Mouse (Mus musculus): ENCODE results near the gene Itgam.

Gene Itgam

DNA sequence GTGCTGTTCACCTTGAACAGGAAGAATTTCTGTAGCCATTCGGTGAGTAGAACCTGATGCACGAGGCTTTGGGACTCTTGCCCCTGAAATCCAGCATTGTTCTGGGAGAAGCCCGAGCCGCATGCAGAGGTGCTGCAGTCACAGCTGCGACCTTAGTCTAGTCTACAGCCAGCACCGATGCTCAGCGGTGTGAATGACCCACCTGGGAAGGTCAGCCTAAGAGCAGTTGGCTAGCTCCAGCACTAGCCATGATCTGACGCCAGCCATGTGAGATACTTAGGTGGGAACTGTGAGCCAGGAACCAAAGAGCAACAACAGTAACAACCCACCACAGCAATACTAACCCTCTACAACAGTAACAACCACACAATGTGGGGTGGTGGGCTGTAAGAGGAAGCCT, 4.6 kb upstream of the Itgam start:
- DNase-seq (ENCODE audit: low spot score) = no peak

DNA sequence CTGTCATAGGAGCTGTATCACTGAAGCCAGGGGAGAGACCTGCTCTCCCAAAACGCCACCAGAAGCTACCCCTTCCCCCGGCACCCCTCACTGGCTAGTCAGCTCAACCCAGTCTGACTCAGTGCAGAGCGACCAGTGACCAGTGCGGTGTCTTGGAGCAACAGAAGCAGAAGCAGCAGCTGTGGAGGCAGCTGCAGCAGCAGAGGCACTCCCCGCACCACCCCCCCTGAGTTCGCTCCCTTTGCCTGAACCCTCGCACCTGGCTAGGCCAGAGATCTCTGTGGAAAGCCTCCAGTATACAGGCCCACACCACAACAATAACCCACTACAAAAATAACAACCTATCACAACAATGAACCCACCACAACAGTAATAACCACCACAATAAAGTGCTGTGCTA, 3.9 kb upstream of the Itgam start:
- no peak for DNase-seq (ENCODE audit: low spot score)

DNA sequence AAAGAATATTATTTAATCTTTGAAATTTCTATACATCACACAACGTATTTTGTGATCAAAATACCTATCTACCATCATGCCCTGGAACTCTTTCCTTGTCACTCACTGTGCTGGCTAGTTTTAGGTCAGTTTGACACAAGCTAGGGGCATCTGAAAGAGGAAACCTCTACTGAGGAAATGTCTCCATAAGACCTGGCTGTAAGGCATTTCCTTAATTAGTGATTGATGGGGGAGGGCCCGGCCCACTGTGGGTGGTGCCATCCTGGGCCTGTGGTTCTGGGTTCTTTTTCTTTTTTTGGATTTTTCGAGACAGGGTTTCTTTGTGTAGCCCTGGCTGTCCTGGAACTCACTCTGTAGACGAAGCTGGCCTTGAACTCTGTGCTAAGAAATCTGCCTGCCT, 3.3 kb upstream of the Itgam start:
- DNase-seq (ENCODE audit: low spot score) = no peak

DNA sequence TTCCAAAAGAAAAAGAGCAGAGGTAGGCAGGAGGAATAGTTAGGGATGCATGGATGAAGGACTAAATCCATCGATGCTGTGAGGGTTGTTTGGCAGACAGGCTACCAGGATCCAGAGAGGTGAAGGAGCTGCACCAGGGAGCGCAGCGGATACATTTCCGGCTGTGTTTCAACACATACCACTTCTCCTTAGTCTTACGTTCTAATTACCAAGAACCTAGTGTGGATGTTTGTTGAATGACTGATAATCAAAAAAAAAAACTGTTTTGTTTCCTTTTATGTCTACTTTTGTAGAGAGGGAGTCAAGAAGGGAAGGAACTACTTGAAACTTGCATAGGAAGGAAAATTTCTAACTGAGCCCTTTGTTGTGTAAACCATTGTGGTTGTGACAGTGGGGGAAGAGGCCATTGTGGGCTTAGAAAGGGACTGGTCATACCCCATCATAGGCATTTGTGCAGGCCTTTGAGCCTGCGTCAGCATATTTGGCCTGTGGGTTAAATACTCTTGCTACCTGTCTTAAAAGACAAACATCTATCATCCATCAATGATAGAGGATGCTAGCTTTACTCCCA, 856 bp downstream of the Itgam start:
- DNase-seq (ENCODE audit: low spot score) = no peak

DNA sequence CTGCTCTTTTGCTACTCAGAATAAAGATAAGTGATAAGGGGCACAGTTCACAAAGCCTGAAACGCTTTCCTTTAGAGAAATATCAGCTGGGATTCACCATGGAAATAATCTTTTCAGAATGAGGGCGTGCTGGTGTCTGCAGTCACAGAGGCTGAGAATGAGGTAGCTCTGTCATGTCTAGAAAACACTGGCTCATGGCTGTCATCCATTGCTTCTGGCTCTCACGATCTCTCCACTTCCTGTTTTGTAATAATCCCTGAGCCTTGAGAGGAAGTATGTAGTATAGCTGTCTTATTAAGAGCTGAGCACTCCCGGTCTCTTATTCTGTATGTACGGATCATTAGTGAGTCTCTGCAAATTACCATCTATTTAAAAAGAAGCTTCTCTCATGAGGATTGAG, 3.1 kb downstream of the Itgam start:
- DNase-seq (ENCODE audit: low spot score) = no peak

DNA sequence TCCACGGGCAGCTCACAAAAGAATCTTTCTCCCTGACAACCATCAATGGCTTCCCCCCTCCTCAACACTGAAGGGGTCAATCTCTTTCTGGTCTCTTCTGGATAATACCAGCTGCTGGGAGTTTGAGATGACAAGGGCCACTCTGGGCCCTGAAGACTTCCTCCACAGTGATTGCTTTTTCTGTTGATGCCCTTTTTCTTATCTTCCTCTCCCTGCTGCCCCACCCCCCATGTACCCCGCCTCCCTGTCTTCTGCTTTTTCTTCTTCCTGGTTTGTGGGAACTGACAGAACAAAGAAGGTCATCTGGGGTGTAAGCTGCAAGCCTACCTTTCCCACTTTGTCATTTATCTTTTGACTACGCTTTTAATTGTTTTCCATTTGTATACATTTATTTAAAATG, 5.4 kb downstream of the Itgam start:
- DNase-seq (ENCODE audit: low spot score) = no peak

DNA sequence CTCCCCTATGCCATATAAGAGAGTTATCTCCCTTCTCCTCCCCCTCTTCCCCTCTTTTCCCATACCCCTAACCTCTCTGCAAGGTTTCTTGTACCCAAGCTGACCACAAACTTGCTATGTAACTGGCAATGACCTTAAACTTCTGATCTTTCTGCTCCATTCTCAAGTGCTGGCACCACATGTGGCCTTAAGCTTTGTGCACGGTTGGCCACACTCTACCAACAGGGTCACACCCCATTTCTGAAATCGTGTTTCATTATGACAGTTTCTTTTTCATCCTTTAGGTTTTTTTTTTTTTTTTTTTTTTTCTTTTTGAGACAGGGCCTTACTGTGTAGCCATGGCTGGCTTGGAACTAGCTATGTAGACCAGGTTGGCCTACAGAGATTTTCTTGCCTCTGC, 7.4 kb downstream of the Itgam start:
- DNase-seq (ENCODE audit: low spot score) = no peak

DNA sequence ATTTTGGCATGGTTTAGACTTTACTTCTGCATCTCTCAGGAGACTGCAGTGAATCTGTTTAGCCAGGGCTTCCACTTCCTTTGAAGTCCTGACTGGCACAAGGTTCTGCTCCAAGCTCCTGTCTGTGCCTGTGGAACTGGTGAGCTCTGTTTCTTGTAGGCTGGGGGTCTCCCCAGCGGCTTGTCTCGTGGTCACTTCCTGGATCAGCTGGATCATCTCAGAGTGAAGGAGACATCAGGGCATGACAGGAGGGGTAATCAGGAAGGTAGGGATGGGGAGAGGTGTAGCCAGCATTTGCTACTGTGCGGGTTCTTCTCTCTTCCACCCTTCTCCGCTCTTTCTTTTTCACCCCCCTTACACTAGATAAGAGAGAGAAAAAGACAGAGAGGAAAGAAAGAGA, 9.4 kb downstream of the Itgam start:
- DNase-seq (ENCODE audit: low spot score) = no peak

DNA sequence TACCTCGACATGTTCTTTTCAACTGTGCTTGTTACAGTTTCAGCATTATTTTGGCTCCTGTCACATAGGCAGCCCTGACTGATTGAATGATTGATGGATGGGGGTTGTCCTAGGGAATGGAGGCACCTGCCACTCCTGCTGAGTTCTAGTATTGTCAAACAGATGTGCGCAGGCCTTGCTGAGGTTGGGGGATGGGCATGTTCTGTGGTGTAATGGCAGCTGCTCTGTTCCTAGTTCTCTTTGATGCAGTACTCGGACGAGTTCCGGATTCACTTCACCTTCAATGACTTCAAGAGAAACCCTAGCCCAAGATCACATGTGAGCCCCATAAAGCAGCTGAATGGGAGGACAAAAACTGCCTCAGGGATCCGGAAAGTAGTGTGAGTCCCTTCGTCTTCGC, 17.6 kb downstream of the Itgam start:
- DNase-seq (ENCODE audit: low spot score) = no peak

DNA sequence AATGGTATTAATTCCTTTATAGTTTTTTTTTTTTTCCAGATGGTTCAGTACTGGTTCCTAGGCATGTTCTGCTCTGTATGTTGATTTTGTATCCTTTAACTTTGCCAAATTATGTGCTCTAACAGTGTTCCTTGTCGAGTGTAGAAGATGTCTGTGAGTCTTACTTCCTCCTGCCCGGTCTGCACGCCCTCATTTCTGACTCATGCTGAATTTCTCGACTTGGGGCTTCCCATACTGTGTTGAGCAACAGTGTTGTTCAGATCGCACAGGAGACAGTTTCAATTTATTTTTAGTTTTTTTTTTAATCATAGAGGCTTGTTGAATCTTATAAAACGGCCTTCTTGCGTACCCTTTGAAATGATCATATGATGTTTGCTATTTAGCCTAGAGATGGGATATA, 26.7 kb downstream of the Itgam start:
- DNase-seq (ENCODE audit: low spot score) = no peak

DNA sequence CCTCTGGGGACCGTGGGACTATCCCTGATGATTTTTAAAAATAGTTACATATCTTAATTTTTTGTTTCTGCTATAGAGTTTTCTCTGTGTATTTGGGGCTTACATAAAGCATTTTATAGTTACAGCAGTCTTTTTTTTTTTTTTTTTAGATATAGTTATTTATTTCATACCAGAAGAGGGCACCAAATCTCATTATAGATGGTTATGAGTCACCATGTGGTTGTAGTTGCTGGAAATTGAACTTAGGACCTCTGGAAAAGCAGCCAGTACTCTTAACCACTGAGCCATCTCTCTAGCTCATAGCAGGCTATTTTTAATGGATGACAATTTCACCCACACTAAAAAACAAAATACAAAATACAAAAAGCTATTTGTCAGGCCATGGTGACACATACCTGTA, 35.7 kb downstream of the Itgam start:
- DNase-seq (ENCODE audit: low spot score) = no peak

DNA sequence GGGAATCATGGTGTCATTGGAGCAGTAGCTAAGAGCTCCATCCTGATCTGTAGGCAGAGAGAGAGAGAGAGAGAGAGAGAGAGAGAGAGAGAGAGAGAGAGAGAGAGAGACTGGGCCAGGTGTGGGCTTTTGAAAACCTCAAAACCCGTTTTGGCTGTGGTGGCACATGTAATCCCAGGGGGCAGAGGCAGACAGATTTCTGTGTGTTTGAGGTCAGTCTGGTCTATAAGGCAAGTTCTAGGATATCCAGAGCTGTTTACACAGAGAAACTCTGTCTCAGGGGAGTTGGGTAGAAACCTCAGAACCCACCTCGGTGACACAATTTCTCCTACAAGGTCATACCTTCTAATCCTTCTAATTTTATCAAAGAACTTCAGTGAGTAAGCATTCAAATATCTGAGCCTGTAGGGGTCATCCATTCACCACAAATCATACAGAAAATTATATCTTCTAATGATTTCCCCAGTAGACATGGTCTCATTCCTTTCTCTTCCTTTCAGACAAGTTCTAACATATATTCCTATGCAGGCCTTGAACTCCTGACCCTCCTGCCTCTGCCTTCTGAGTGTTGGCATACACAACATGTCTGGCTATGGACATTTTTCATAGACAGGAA, 38.4 kb downstream of the Itgam start:
- DNase-seq (ENCODE audit: low spot score) = no peak

DNA sequence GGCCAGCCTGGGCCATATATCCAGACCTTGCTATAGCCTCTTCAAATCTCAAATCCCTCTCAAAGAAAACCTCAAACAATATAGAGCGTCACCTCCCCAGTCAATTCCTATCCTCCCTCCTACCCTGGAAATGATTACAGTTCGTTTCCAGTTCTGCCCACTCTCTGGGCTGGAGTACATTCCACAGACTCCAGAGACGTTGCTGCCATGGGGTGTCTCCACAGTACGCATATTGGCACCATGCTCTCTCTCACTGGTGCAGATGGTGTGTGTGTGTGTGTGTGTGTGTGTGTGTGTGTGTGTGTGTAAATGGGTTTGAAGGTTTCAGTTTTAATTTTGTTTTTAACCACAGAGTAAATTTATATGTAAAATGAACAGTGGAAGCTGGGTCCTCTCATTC, 42.8 kb downstream of the Itgam start:
- DNase-seq (ENCODE audit: low spot score) = no peak

DNA sequence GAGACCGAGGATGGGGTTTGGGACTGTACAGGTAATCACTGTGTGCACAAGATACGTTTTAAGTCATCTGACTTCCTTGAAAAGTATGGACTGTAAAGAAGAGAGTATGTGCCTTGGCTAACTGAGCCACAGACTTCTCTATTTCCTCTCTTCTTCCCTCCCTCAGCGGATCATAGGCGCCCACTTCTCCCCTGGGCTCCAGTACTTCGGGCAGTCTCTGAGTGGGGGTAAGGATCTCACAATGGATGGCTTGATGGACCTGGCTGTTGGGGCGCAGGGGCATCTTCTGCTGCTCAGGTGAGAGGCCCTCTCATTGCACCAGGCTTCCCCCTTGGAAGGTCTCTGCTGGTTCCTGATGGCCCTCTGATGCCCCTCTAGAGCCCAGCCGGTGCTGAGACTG, 45.0 kb downstream of the Itgam start:
- no peak for DNase-seq (ENCODE audit: low spot score)

DNA sequence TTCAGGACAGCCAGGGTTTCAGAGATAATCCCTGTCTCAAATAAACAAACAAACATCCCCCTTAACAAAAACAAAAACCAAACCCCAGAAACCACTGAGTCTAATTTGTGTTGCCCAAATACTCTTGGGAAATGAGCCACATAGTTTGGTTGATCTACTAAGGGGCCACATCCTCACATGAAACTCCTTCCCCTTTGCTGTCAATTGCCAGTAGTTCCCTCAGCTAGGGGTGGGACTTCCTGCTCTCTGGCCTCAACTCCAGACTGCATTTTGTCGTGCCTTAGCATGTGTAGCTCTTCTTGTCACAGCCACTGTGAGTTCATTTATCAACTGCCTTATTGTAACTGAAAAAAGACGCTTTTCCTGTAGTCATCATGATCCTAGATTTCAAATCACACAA, 47.9 kb downstream of the Itgam start:
- no peak for DNase-seq (ENCODE audit: low spot score)

DNA sequence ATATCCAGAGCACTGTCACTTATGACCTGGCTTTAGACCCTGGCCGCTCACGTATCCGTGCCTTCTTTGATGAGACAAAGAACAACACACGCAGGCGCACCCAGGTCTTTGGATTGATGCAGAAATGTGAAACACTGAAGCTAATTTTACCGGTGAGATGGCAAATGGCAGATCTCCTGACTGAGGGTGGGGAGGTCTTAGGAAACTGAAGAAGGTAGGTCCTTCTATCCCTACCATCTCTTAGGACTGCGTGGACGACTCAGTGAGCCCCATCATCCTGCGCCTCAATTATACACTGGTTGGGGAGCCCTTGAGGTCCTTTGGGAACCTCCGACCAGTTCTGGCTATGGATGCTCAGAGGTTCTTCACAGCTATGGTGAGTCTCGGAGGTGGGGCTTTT, 49.7 kb downstream of the Itgam start:
- DNase-seq (ENCODE audit: low spot score) = no peak

DNA sequence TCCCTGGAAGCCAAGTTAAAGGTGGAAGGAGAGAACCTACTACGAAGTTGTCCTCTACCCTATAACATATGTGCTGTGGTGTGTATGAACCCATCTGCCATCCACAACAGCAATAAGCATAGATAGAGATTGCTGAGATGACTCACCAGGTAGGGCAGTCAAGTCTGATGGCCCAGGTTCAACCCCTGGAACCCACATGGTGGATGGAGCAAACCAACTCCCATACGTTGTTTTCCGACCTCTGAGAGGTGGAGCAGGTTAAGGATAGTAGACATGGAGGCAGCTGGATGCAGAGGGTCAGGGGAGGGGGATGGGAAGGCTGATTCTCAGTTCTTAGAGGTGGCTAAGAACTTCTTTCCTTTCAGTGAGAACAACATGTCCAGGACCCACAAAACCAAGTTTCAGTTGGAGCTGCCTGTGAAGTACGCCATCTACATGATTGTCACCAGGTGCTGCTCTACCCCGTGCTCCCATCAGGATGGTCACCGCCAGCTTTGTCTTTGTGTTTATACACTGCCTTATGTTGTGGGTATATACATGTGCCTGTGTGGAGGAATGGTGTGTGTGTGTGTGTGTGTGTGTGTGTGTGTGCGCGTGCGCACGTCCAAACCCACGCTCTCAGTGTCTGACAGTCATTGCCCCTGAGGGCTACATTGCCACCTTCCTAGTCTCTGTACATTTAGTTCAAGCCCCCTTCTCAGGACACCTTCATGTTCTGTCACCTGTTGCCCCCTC, 52.1 kb downstream of the Itgam start:
- no peak for DNase-seq (ENCODE audit: low spot score)

DNA sequence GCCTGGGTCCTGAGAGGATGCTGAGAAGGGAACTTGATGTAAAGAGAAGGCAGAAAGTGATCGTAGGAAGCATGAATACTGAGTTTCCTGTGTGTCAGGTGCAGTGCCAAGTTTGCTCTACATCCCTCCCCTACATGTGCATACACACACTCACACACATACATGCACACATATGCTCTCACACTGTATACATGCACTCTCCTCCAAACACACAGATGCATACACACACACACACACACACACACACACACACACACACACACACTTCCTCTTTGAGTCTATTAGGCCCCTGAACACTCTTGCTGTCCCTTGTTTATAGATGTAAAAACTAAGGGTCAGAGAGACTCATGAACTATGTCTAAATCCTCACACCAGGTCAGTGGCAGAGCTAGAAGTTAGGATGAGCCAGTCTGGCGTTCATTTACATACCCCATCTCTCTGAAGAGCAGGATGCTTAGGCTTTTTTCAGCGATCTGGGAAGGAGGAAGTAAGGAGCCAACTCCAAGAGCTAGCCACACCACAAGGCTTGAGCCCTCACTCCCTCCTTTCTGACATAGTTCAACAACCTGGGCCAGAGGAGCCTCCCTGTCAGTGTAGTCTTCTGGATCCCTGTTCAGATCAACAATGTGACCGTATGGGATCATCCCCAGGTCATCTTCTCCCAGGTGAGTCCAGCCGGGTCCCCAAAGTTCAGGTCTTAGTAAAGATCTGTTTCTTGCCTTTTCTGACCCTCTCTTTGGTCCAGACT, 52.9 kb downstream of the Itgam start:
- no peak for DNase-seq (ENCODE audit: low spot score)

DNA sequence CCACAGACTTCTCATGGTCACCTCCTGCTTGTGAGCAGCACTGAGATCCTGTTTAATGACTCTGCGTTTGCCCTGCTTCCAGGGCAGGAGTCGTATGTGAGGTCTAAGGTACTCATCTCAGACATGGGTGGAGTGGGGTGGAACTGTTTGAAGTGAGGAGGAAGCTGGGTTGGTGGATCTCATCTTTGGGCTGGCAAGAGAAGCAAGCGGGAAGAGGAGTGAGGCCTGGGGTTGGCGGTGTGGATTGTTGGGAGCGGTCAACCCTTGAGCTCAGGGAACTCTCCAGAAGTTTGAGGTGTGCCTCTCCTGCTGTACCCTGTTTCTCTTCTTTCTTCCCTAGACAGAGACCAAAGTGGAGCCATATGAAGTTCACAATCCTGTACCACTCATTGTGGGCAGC, 54.0 kb downstream of the Itgam start:
- no peak for DNase-seq (ENCODE audit: low spot score)

DNA sequence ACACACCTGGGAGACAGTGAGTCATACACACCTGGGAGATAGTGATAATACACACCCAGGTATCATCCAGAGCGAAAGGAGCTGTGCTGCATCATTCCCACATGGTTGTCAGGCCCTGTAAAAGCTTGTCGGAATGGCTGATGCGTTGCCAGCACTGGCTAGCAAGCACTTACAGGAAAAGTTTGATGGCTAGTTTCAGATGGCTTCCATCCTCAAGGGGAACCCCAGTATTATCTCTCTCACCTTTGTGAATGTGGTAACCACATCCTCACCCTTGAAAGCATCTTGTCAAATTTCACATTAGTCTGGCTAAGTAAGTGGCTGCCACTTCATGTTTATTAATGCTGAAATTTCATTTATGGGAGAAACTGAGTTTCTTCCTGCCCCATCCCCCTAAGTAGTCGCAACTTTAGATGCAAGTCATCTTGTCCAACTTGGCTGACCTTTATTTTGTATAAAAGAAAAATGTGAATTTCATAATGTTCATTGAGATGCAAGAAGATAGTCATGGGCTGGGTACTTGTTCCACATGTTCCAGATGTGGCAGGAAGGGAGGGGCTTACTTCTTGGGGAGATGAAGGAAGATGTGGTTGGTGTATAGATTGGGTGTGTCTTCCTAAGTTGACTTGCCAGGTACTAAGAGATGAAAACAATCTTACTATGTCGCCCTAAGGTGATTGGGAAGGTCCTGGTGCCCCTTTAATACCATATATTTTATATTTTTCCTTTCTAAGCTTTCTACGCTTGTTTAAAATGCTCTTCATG, 57.5 kb downstream of the Itgam start:
- no peak for DNase-seq (ENCODE audit: low spot score)

DNA sequence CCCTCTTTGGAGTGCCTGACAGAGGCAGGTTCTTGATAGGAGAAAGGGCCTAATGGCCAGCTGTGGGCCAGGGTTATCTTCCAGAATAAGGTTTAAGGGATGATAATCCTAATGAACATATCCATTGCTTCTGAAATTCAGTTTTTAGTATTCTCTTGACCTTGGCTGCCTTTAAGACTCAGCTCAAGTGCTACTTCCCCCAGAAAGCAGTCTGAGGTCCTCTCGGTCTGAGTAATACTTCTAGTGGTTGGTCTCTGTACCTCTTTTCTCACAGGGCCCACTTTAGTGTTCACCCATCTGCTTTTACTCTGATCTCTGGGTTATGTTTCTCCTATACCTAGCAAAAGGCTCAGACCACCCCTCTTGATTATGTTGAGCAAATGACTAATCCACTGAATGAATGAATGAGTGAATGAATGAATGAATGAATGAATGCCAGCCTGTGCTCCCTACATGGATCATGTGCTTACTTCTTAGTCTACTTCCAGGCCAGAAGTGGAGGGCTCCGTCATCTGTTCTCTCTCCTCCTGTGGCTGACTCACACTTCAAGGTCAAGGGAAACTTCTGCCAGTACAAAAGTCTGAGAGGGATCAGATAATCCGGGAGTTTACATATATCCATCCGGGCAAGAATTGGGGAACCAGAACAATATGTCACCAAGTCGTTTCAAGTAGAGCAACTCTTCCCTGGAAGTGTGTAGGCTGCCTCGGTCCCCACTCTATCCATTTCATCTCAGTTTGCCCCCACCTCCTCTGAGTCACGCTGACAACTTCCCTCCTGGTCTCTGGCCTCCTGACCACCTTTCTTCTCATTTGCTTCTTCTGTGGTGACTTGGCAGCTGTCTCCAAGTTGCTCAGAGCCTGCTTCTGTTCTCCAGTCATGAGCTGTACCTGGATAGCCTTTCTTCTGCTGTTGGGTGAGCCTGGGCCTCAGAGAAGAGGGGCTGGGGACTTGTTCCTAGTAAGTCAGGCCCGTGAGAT, 66.6 kb downstream of the Itgam start, which contains the start of gene Itgax:
TSS of gene Itgax (plus strand) at position 807 of the 980 bp plus-strand sequence.
- no peak for DNase-seq (ENCODE audit: low spot score)
